In genomic region chr1:182302176-182302870, GRCm38 (mm10) we compare ENCODE assay signal across 25 mouse cellular contexts. TPM values are rescaled to one million over a fixed set of nuclear protein-coding genes. Genes with fewer than 3 reads are reported as not detected.
DNase-seq lines count a peak whose midpoint lies in the region; ATAC-seq and TF ChIP-seq lines count a peak whose summit lies in the region.
"Had no signal": no experiment of that assay in that cellular context is flagged by ENCODE, and none has a peak within 500 bp of the region (broad histone marks: within the 10 kb centered on the region; RNA-seq: fewer than 3 reads in every experiment).

No protein-coding gene starts in this region.

- no peaks in the 10 kb centered on the region for H3K36me3 ChIP-seq in embryonic facial prominence, embryonic 14.5 days (ENCODE audit: control insufficient read depth, insufficient read depth, low read length)
- no peaks in the 10 kb centered on the region for H3K36me3 ChIP-seq in embryonic facial prominence, embryonic 10.5 days (replicated peaks)
- no peaks in the 10 kb centered on the region for H3K36me3 ChIP-seq in forebrain, embryonic 14.5 days (ENCODE audit: control insufficient read depth, insufficient read depth, low read length)
- H3K36me3 ChIP-seq: forebrain, embryonic 15.5 days; heart, embryonic 12.5 days; limb, embryonic 12.5 days; liver, embryonic 15.5 days had no signal

- intact Hi-C loops in left cerebral cortex, adult 2 months (cut with DNase I): no loop called here
- intact Hi-C loops in left cerebral cortex, postnatal 4 days (cut with DNase I): no loop called here

- 77% methylated on average over 6 of the region's 6 CpGs for WGBS in embryonic facial prominence, embryonic 14.5 days
- WGBS in embryonic facial prominence, embryonic 10.5 days: 82% methylated on average over 6 of the region's 6 CpGs
- 85% methylated on average over 6 of the region's 6 CpGs for WGBS in forebrain, embryonic 14.5 days

- TF ChIP-seq POLR2A in bone marrow macrophage, adult 2 months (IDR thresholded peaks at IDR 0.05; ENCODE audit: borderline replicate concordance, low read depth, low read length): no peak

- H3K4me3 ChIP-seq in embryonic facial prominence, embryonic 14.5 days (ENCODE audit: low read depth, low read length): no peak overlapping the region
- H3K4me3 ChIP-seq in embryonic facial prominence, embryonic 10.5 days: no peak overlapping the region
- H3K4me3 ChIP-seq in left cerebral cortex, adult 2 months: no peak overlapping the region
- H3K4me3 ChIP-seq in bone marrow macrophage, adult 2 months (ENCODE audit: insufficient read depth, low read length): no peak overlapping the region; the same call in 1 of the 2 replicates
- H3K4me3 ChIP-seq in forebrain, embryonic 14.5 days (ENCODE audit: low read depth, low read length): no peak overlapping the region
- H3K4me3 ChIP-seq: forebrain, embryonic 15.5 days; heart, embryonic 12.5 days; limb, embryonic 12.5 days; liver, embryonic 15.5 days had no signal

- H3K27ac ChIP-seq in embryonic facial prominence, embryonic 14.5 days (replicated peaks; ENCODE audit: low read depth, low read length): no peak overlapping the region
- no peak overlapping the region for H3K27ac ChIP-seq in embryonic facial prominence, embryonic 10.5 days (replicated peaks)
- peak overlapping the region; percentile 24; the same call in 1 of the 2 replicates for H3K27ac ChIP-seq in left cerebral cortex, adult 2 months
- peak overlapping the region; percentile 55 for H3K27ac ChIP-seq in bone marrow macrophage, adult 2 months (ENCODE audit: insufficient read depth, low read depth, low read length)
- no peak overlapping the region for H3K27ac ChIP-seq in forebrain, embryonic 14.5 days (ENCODE audit: low read depth, low read length)
- H3K27ac ChIP-seq: forebrain, embryonic 15.5 days; hindbrain, embryonic 14.5 days; limb, embryonic 12.5 days; liver, embryonic 15.5 days had no signal

- DNase-seq in embryonic facial prominence, embryonic 14.5 days (ENCODE audit: low spot score): peak; percentile 22
- DNase-seq in embryonic facial prominence, embryonic 10.5 days (ENCODE audit: low spot score): no peak
- DNase-seq in left cerebral cortex, adult 2 months (ENCODE audit: extremely low spot score in 1 of 2, low spot score in 2 of 2): peak in 1 of 2 experiments; percentile 28
- no peak for DNase-seq in left cerebral cortex, postnatal 4 days
- peak; percentile 33 for DNase-seq in telencephalon, adult 2 months (ENCODE audit: low read depth, low spot score)
- DNase-seq in forebrain, embryonic 14.5 days (ENCODE audit: low spot score): no peak
- DNase-seq: adrenal gland, postnatal 10 days; cerebellum, adult 11-12 months; cerebellum, adult 9-11 months; gastrocnemius, postnatal 14 days; kidney, adult 9 months; kidney, postnatal 10 days; layer of hippocampus, adult 9-11 months; lung, embryonic 14.5 days; lung, postnatal 14 days; thymus, postnatal 4 days had no signal

- no peak overlapping the region for H3K9ac ChIP-seq in embryonic facial prominence, embryonic 14.5 days (ENCODE audit: low read depth, low read length)
- no peak overlapping the region for H3K9ac ChIP-seq in forebrain, embryonic 14.5 days (ENCODE audit: low read length)
- H3K9ac ChIP-seq: forebrain, embryonic 15.5 days; heart, embryonic 12.5 days; hindbrain, embryonic 14.5 days; limb, embryonic 12.5 days; liver, embryonic 15.5 days; lung, embryonic 14.5 days had no signal

- no peaks in the 10 kb centered on the region for H3K27me3 ChIP-seq in embryonic facial prominence, embryonic 14.5 days (replicated peaks; ENCODE audit: control insufficient read depth, insufficient read depth, low read length)
- H3K27me3 ChIP-seq in embryonic facial prominence, embryonic 10.5 days (replicated peaks; ENCODE audit: low read depth, poor library complexity, severe bottlenecking): no peaks in the 10 kb centered on the region
- no peaks in the 10 kb centered on the region for H3K27me3 ChIP-seq in forebrain, embryonic 14.5 days (replicated peaks; ENCODE audit: control insufficient read depth, insufficient read depth, low read length)
- H3K27me3 ChIP-seq: forebrain, embryonic 15.5 days; heart, embryonic 12.5 days; limb, embryonic 12.5 days; liver, embryonic 15.5 days; Patski had no signal

- no peaks in the 10 kb centered on the region for H3K4me1 ChIP-seq in embryonic facial prominence, embryonic 14.5 days (ENCODE audit: control insufficient read depth, insufficient read depth, low read length)
- H3K4me1 ChIP-seq in embryonic facial prominence, embryonic 10.5 days: no peaks in the 10 kb centered on the region
- peaks cover 17% of the 10 kb centered on the region for H3K4me1 ChIP-seq in bone marrow macrophage, adult 2 months (ENCODE audit: control insufficient read depth, insufficient read depth, low read length)
- H3K4me1 ChIP-seq in forebrain, embryonic 14.5 days (ENCODE audit: control insufficient read depth, insufficient read depth, low read length): no peaks in the 10 kb centered on the region
- H3K4me1 ChIP-seq: forebrain, embryonic 15.5 days; heart, embryonic 12.5 days; limb, embryonic 12.5 days; liver, embryonic 15.5 days had no signal

- H3K9me3 ChIP-seq in embryonic facial prominence, embryonic 14.5 days (ENCODE audit: control insufficient read depth, low read length): no peaks in the 10 kb centered on the region
- H3K9me3 ChIP-seq in embryonic facial prominence, embryonic 10.5 days: no peaks in the 10 kb centered on the region
- H3K9me3 ChIP-seq in forebrain, embryonic 14.5 days (replicated peaks; ENCODE audit: control insufficient read depth, low read length): no peaks in the 10 kb centered on the region
- H3K9me3 ChIP-seq: forebrain, embryonic 15.5 days; limb, embryonic 12.5 days; liver, embryonic 15.5 days had no signal

- no peak overlapping the region for H3K4me2 ChIP-seq in embryonic facial prominence, embryonic 14.5 days (ENCODE audit: low read depth, low read length)
- no peak overlapping the region for H3K4me2 ChIP-seq in forebrain, embryonic 14.5 days (ENCODE audit: low read length)
- H3K4me2 ChIP-seq: forebrain, embryonic 15.5 days; heart, embryonic 12.5 days; hindbrain, embryonic 14.5 days; limb, embryonic 12.5 days; liver, embryonic 15.5 days; lung, embryonic 14.5 days had no signal

- TF ChIP-seq CTCF in left cerebral cortex, adult 2 months (IDR thresholded peaks at IDR 0.05): no peak
- TF ChIP-seq CTCF in bone marrow macrophage, adult 2 months (IDR thresholded peaks at IDR 0.05; ENCODE audit: low read depth, low read length): no peak

- no peak for ATAC-seq in embryonic facial prominence, embryonic 14.5 days (ENCODE audit: low read depth)
- no peak for ATAC-seq in forebrain, embryonic 14.5 days
- ATAC-seq: forebrain, embryonic 15.5 days; intestine, postnatal 0 days; midbrain, embryonic 16.5 days; Patski had no signal

RNA-seq across cellular contexts. Expression of gene Degs1, which starts 19.7 kb away (rescaled TPM):
- 149 and 152 TPM in 2 replicates for polyA plus RNA-seq in embryonic facial prominence, embryonic 14.5 days (2014; fragmentation: Nextera tagmentation; extraction: Ambion mirVana)
- 67.3 TPM in 2 replicates for polyA plus RNA-seq in embryonic facial prominence, embryonic 10.5 days (2016; fragmentation: Nextera tagmentation; extraction: Ambion mirVana)
- 10 to 100 TPM; 58.8 to 62.4 TPM for total RNA-seq in left cerebral cortex, adult 2 months (2021)
- 10 to 100 TPM; 44.9 to 51.8 TPM for total RNA-seq in left cerebral cortex, postnatal 4 days (2021)
- polyA plus RNA-seq in bone marrow macrophage, adult 2 months (2012; ENCODE audit: insufficient read depth, insufficient read length, missing spikeins): 206 and 226 TPM in 2 replicates
- 72.1 and 73.3 TPM in 2 replicates for polyA plus RNA-seq in forebrain, embryonic 14.5 days (2014; fragmentation: Nextera tagmentation; extraction: Ambion mirVana)

RNA-seq across cellular contexts. Expression of gene Fbxo28, which starts 39.1 kb away (rescaled TPM):
- 24.3 and 25.4 TPM in 2 replicates for polyA plus RNA-seq in embryonic facial prominence, embryonic 14.5 days (2014; fragmentation: Nextera tagmentation; extraction: Ambion mirVana)
- 21.3 and 21.4 TPM in 2 replicates for polyA plus RNA-seq in embryonic facial prominence, embryonic 10.5 days (2016; fragmentation: Nextera tagmentation; extraction: Ambion mirVana)
- 10 to 100 TPM; 53.2 to 55.4 TPM for total RNA-seq in left cerebral cortex, adult 2 months (2021)
- total RNA-seq in left cerebral cortex, postnatal 4 days (2021): 10 to 100 TPM; 47.6 to 49.8 TPM
- polyA plus RNA-seq in bone marrow macrophage, adult 2 months (2012; ENCODE audit: insufficient read depth, insufficient read length, missing spikeins): 18.6 and 23.6 TPM in 2 replicates
- 30.5 and 31.7 TPM in 2 replicates for polyA plus RNA-seq in forebrain, embryonic 14.5 days (2014; fragmentation: Nextera tagmentation; extraction: Ambion mirVana)

Comparison
In these comparisons a context has a peak if more than half of its experiments do, and no peak if none do; other contexts are left out.
1. DNase-seq: peak in embryonic facial prominence, embryonic 14.5 days (single experiment) and telencephalon, adult 2 months (single experiment); none in embryonic facial prominence, embryonic 10.5 days (single experiment), left cerebral cortex, postnatal 4 days (single experiment) and forebrain, embryonic 14.5 days (single experiment).
2. H3K27ac ChIP-seq: peak in left cerebral cortex, adult 2 months (single experiment) and bone marrow macrophage, adult 2 months (single experiment); none in embryonic facial prominence, embryonic 14.5 days (single experiment), embryonic facial prominence, embryonic 10.5 days (single experiment) and forebrain, embryonic 14.5 days (single experiment).